Mouse (Mus musculus) heart, adult 18-20 months (tissue): ENCODE measurements around the gene Nbr1. TPM values are rescaled to one million over a fixed set of nuclear protein-coding genes. Genes with fewer than 3 reads are reported as not detected.
"Not testable (repeated sequence)": the region's sequence is repeated elsewhere in the genome, so short reads cannot be mapped to it uniquely, and the experiment has no call there.

Experiments
- DNase-seq, 2 experiments: peaks; one replicate each; pipeline ENCODE4 v3.0.0; 2021 to 2022; ENCODE audit warnings: mixed read lengths in 1 of 2
- total RNA-seq, 2 experiments: library from RNA; stranded (reverse); gene quantifications; 2 replicates each; pipeline ENCODE4 v1.2.3; 2021

The Nbr1 gene
- total RNA-seq, 2 experiments from 2014 or later = 94.7 to 131 TPM

GRCm38 (mm10) chr11:101582054-101583035 lies 30.4 kb downstream of the Nbr1 start, which contains the start of gene Tmem106a:
Gene Tmem106a (plus strand): TSS chr11:101582242.
- peak; percentile 77 to 82 for DNase-seq

GRCm38 (mm10) chr11:101583205-101583604 lies 31.3 kb downstream of the Nbr1 start:
- no peak for DNase-seq

GRCm38 (mm10) chr11:101585031-101585430 lies 33.1 kb downstream of the Nbr1 start:
- not testable (repeated sequence) for DNase-seq

- no peak for DNase-seq
These were observed 33.9 kb downstream of the Nbr1 start for GRCm38 (mm10) chr11:101585805-101586204.

GRCm38 (mm10) chr11:101587676-101588075 lies 35.7 kb downstream of the Nbr1 start:
- peak in 1 of 2 experiments; percentile 34 for DNase-seq

GRCm38 (mm10) chr11:101588868-101589267 lies 36.9 kb downstream of the Nbr1 start:
- no peak for DNase-seq

GRCm38 (mm10) chr11:101589444-101589843 lies 37.5 kb downstream of the Nbr1 start:
- DNase-seq = peak; percentile 53 to 80

- no peak for DNase-seq
These were observed 38.2 kb downstream of the Nbr1 start for GRCm38 (mm10) chr11:101589989-101590624.

- no peak for DNase-seq
These were observed 47.2 kb downstream of the Nbr1 start, which contains the start of gene Gm11634 for GRCm38 (mm10) chr11:101599156-101599555. Gene Gm11634 (minus strand): TSS chr11:101599256.

GRCm38 (mm10) chr11:101602491-101602890 lies 50.5 kb downstream of the Nbr1 start:
- peak; percentile 33 to 79 for DNase-seq

- no peak for DNase-seq
These were observed 52.2 kb downstream of the Nbr1 start for GRCm38 (mm10) chr11:101604116-101604515.

GRCm38 (mm10) chr11:101604531-101605453 lies 52.8 kb downstream of the Nbr1 start:
- peak; percentile 77 to 86 for DNase-seq

GRCm38 (mm10) chr11:101607134-101607533 lies 55.2 kb downstream of the Nbr1 start:
- not testable (repeated sequence) for DNase-seq

GRCm38 (mm10) chr11:101610445-101610844 lies 58.5 kb downstream of the Nbr1 start:
- DNase-seq = no peak

- DNase-seq = no peak
These were observed 61.6 kb downstream of the Nbr1 start for GRCm38 (mm10) chr11:101613596-101613995.

GRCm38 (mm10) chr11:101614116-101614515 lies 62.2 kb downstream of the Nbr1 start:
- DNase-seq = no peak

- DNase-seq = no peak
These were observed 63.4 kb downstream of the Nbr1 start for GRCm38 (mm10) chr11:101615380-101615779.

GRCm38 (mm10) chr11:101616104-101616503 lies 64.2 kb downstream of the Nbr1 start:
- DNase-seq = no peak

GRCm38 (mm10) chr11:101616948-101617767 lies 65.2 kb downstream of the Nbr1 start:
- DNase-seq = no peak

- peak in 1 of 2 experiments; percentile 13 for DNase-seq
These were observed 65.9 kb downstream of the Nbr1 start for GRCm38 (mm10) chr11:101617849-101618248.

- no peak for DNase-seq
These were observed 66.6 kb downstream of the Nbr1 start for GRCm38 (mm10) chr11:101618596-101618995.
